Mouse (Mus musculus) gastrocnemius, adult 8-10 months (tissue): ENCODE results near the gene Tspan9. TPM values are rescaled to one million over a fixed set of nuclear protein-coding genes. Genes with fewer than 3 reads are reported as not detected.

ENCODE experiments used
- DNase-seq, 2 experiments: peaks; one replicate each; pipeline ENCODE4 v3.0.0; 2022; ENCODE audit warnings: low spot score in 2 of 2
- total RNA-seq, 4 experiments: library from RNA; stranded (reverse); gene quantifications; 2 replicates each; pipeline ENCODE4 v1.2.4; 2022

The Tspan9 gene
- total RNA-seq, 4 experiments from 2014 or later: 27.4 to 36.6 (median 31.5) TPM

GRCm38 (mm10) chr6:128021106-128021930, 122.1 kb downstream of the Tspan9 start:
- no peak for DNase-seq

GRCm38 (mm10) chr6:128020521-128021057, 122.8 kb downstream of the Tspan9 start:
- no peak for DNase-seq

GRCm38 (mm10) chr6:128020053-128020452, 123.3 kb downstream of the Tspan9 start:
- no peak for DNase-seq

- no peak for DNase-seq
Observed at GRCm38 (mm10) chr6:128019119-128019518, 124.3 kb downstream of the Tspan9 start.

- no peak for DNase-seq
Observed at GRCm38 (mm10) chr6:128015304-128015703, 128.1 kb downstream of the Tspan9 start.

- no peak for DNase-seq
Observed at GRCm38 (mm10) chr6:128011781-128012180, 131.6 kb downstream of the Tspan9 start.

GRCm38 (mm10) chr6:128011071-128011477, 132.3 kb downstream of the Tspan9 start:
- DNase-seq: no peak

- DNase-seq: no peak
Observed at GRCm38 (mm10) chr6:128010135-128010971, 133.0 kb downstream of the Tspan9 start.

- no peak for DNase-seq
Observed at GRCm38 (mm10) chr6:128007982-128008562, 135.3 kb downstream of the Tspan9 start.

- peak; percentile 48 to 60 for DNase-seq
Observed at GRCm38 (mm10) chr6:128007241-128007701, 136.1 kb downstream of the Tspan9 start.

GRCm38 (mm10) chr6:128006156-128006555, 137.2 kb downstream of the Tspan9 start:
- no peak for DNase-seq

- DNase-seq: no peak
Observed at GRCm38 (mm10) chr6:128004544-128004943, 138.8 kb downstream of the Tspan9 start.

- DNase-seq: no peak
Observed at GRCm38 (mm10) chr6:128003542-128003941, 139.9 kb downstream of the Tspan9 start.

- DNase-seq: no peak
Observed at GRCm38 (mm10) chr6:128002667-128003066, 140.7 kb downstream of the Tspan9 start.

- no peak for DNase-seq
Observed at GRCm38 (mm10) chr6:128002104-128002503, 141.3 kb downstream of the Tspan9 start.

GRCm38 (mm10) chr6:128001587-128001986, 141.8 kb downstream of the Tspan9 start:
- no peak for DNase-seq

GRCm38 (mm10) chr6:128000777-128001176, 142.6 kb downstream of the Tspan9 start:
- DNase-seq: no peak

GRCm38 (mm10) chr6:127999118-127999517, 144.3 kb downstream of the Tspan9 start:
- no peak for DNase-seq

GRCm38 (mm10) chr6:127996928-127997327, 146.5 kb downstream of the Tspan9 start:
- no peak for DNase-seq

GRCm38 (mm10) chr6:127992993-127993392, 150.4 kb downstream of the Tspan9 start:
- no peak for DNase-seq

GRCm38 (mm10) chr6:127991509-127992176, 151.8 kb downstream of the Tspan9 start:
- peak; percentile 44 to 60 for DNase-seq
